Mouse (Mus musculus) bone marrow macrophage, adult 2 months (primary cell): ENCODE results near the gene Unc13d.

Source experiments
- CTCF ChIP-seq: IDR thresholded peaks from 2 replicates; pipeline ENCODE4 v1.5.1; 2012; ENCODE audit warnings: low read depth, mild to moderate bottlenecking, low read length, moderate library complexity
- POLR2A ChIP-seq: IDR thresholded peaks from 2 replicates; pipeline ENCODE4 v1.6.1; 2012; ENCODE audit warnings: mild to moderate bottlenecking, low read depth, low read length, borderline replicate concordance

DNA sequence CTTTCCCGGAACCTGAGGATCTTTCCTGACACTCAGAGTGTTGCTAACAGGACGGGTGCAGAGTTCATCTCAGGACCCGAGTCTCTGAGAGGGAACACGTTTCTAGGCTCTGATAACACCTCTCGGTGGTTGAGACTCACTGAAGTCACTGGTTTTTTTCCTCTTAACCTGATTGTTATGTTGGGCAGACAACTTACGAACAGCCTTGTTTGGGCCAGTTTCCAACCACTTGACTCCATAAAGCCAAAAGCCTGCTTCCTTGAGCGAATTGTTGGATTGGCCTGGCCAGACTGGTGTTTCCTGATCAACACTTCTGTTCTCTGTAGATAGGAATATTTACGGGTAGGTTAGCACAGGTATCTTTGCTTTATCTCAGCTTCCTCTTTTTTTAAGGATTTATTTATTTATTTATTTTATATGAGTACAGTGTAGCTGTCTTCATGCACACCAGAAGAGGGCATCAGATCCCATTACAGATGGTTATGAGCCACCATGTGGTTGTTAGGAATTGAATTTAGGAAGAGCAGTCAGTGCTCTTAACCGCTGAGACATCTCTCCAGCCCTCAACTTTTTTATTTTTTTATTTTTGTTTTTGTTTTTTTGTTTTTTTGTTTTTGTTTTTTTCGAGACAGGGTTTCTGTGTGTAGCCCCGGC, 11.1 kb upstream of the Unc13d start:
- TF ChIP-seq CTCF, result no peak
- no peak for TF ChIP-seq POLR2A
